Mouse (Mus musculus) ES-CJ7 (cell line): Measurements from ENCODE around the gene Casq2.

ENCODE experiments used
- DNase-seq: peaks from one replicate; pipeline ENCODE4 v3.0.0; 2011; ENCODE audit warnings: low read depth, low spot score

The Casq2 gene

DNA sequence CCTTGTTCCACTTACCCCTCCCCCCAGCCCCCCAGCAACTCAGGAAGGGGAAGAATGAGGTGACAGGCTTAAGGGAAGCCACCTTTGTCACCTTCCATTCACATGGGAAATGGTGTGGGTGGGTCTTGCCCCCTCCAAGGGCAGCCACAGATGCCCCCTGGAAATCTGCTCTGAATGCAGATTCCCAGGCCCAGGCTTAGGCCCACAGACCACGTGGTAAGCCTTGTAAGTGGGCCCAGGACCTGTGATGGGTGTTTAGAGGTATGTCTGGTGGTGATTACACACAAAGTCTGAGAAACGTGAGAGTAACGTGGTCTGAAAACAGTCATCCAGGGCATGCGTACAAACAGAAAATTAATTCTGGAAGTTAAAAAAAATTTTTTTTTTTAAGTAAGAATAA is 78.7 kb downstream of the Casq2 start:
- DNase-seq: peak; percentile 87

GRCm38 (mm10) chr3:102165536-102166286 is 79.5 kb downstream of the Casq2 start:
- peak; percentile 72 for DNase-seq

- peak; percentile 71 for DNase-seq
These were observed 80.0 kb downstream of the Casq2 start for GRCm38 (mm10) chr3:102166287-102166620.

DNA sequence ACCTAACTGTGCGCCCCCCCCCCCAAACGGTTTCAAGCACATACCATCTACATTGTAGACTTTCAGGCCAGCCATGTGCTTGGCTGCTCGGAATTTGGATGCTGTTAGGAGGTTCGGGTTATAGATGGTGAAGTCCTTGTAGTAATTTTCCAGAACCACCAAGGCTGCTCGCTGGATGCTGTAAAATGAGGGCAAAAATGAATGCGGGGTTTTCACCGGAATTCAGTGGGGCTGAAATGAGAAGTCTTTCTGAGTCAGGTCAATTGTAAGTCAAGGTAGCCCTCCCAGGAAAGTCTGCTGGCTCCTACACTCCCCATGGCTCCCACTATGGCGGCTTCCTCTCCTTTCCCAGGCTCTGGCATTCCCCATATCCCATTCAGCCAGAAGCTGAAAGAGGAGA is 80.6 kb downstream of the Casq2 start:
- DNase-seq: no peak

DNA sequence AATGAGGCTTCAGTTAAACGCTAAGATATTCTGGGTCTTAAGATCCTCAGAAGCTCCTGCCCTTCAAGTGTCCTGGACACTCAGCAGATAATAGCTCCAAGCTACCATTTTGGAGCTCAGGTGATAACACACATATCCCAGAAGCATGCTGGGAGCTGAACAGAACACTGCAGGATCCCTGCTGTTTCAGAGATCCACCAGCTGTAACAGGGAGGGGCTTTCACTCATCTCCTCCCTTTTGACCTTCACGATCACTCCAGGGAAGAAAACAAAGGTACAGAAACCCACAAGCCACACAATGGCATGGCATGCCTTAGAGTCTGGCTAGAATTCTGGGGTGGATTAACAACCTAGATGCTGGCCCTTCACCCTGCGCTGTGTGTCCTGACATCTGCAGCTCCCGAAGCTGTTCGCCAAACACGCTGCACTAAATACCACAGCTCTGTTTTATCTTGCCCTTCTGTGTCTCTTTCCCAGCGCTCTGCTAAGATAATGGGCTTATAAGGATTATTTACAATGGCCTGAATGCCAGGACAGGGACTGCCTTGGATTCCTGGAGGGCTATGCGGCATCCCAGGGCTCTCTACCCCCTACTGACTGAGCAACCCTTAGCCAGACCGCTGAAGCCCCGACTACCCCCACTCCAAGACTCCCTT is 81.5 kb downstream of the Casq2 start:
- DNase-seq: peak; percentile 97

DNA sequence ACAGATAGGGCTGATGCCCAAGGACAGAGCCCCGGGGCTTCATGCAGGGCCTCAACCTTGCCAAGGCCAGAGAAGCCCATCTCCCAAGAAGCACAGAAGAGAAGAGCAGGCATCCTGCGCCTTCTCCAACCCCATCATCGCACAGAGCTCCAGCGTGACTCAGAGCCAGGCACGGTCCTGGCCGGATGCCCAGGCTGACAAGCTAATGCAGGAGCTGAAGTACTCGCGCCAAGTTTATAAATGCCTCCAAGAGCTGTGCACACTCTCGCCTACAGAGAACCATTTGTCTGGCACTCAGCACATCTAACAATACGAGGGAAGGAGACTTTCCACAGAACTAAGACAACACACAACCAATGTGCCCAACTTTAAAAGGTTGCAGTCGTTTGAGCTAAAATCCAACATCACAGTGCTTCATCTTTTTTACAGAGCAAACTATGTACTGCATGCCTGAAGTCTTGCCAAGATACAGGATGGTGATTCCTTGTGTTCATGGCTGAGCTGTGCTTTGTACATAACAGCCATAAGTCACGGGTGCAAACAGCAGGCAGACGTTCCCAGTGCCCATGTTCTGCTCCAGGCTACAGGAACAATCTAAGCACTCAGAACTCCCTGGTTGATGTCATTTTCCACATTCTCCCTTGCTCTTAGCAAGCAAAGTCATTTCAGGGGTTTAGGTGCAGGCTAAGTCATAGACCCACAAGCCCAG is 83.1 kb downstream of the Casq2 start:
- no peak for DNase-seq

DNA sequence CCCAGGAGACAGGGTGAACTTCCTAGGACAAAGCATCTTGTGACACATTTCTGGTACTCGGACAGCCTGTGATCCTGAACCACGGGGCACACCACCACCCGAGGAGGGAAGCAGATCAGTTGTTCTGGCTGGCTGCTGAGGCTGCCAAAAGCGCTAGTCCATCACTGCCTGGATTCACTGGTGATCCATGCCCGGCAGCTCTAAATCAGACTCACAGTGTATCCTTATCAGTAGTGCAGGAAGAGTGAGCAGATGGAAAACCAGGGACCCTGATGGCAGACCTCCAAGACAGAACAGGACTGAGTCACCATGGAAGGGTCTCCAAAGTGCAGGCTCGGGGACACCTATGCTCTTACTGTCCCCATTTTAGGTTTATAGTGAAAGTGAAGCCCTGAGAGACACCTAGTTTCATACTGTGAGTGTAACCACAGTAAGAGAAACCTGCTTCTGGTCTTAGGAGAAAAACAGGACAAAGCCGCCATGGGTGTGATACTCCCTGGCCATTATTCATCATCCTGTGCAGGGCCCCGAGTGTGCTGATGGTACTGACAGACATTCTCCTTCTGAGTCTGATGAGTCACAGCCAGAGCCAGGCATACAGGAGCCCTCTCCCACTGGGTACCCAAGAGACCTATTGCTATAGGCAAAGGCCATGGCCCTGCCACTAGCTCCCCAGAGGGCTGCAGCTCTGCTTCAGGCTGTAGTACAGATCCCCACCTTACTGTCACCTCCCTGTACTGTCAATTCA is 88.1 kb downstream of the Casq2 start:
- DNase-seq: no peak

GRCm38 (mm10) chr3:102175701-102176100 is 89.5 kb downstream of the Casq2 start:
- DNase-seq: no peak

DNA sequence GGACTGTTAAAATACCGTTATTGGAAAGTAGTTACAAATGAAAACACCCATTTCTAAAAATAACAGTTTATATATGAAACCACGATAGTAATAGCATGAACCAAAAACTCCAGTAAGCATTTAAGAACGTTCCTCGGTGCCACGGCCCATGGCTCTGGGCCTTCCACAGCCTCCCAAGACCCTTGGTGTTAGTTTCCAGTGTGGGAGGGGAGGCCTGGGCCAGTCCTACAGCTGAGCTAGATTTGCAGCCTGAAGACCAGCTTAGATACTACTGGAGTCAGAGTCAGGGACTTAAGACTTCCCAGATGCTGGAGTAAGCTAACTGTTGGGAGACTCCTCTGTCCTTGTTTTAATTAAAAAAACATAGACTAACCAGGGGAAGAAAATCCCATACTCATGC is 89.9 kb downstream of the Casq2 start:
- DNase-seq: no peak

GRCm38 (mm10) chr3:102177837-102178615 is 91.8 kb downstream of the Casq2 start:
- no peak for DNase-seq

- no peak for DNase-seq
These were observed 93.7 kb downstream of the Casq2 start for GRCm38 (mm10) chr3:102179869-102180268.

DNA sequence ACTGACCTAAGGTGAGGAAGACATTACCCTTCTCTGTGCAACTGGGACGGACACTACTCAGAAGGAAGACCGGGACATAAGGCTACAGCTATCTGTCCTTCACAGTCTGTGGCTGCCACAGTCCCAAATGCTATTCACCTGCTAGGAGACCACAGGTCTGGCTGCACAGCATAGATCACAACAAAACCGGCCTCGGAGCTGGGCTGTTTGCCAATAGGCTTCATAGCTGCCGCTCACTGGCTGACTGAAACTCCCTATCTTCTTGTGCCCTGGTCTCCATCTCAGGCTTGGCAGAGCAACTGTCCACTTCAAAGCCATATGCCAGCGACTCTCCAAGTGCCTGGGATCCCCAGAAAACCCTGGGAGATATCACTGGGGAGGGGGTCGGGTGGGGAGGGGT is 94.5 kb downstream of the Casq2 start:
- no peak for DNase-seq

DNA sequence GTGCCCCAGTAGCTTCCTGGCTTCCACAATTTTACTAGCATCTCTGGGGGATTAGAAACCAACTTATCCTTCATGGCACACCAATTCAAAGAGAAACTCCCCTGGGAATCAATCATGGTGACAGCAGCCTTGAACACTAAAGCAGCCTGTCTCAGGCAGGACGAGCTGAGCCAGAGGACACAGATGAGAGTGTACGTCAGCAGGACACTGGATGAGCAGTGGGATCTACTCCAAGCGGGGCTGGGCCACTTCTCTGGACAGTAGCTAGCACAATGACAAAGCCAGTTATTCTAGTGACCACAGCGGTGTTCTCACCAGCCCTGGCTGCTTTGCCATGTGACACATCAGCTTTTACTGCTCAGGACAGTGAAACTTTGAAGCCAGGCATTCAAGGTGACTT is 95.0 kb downstream of the Casq2 start:
- no peak for DNase-seq

DNA sequence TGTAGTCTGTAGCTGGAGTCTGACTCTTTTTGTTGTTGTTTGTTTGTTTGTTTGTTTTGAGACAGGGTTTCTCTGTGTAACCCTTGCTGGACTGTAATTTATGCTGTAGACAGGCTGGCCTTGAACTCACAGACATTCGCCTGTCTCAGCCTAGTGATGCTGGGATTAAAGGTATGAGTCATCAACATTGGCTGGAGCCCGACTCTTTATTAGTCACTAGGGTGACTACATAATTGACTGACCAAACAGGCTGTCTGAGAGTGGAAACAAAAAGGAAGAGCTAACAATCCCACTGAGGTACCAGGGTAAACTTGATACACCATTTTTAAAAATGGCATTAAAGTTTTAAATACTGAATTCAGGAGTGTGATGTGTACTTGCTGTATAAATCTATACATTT is 96.4 kb downstream of the Casq2 start:
- DNase-seq: no peak

DNA sequence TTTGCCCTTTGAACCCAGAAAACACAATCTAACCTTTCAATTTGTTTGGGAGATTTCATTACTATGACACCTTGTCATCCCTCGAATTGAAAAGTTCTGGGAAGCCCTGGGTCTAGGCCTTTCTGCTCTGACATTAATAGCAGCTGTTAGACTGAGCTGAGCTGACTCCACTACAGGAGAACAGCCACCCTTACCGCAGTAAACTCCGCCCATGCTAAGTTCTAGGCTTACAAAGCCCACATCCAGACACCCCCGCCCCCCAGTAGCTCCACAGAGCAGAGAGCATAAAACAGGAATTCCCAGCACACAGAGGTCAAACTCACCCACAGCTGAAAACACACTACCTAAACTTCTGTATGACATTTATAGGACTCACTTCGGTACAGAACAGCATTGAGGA is 98.5 kb downstream of the Casq2 start:
- DNase-seq: no peak

- DNase-seq: no peak
These were observed 101.2 kb downstream of the Casq2 start for GRCm38 (mm10) chr3:102187401-102187800.

GRCm38 (mm10) chr3:102188972-102189371 is 102.8 kb downstream of the Casq2 start:
- DNase-seq: peak; percentile 51

DNA sequence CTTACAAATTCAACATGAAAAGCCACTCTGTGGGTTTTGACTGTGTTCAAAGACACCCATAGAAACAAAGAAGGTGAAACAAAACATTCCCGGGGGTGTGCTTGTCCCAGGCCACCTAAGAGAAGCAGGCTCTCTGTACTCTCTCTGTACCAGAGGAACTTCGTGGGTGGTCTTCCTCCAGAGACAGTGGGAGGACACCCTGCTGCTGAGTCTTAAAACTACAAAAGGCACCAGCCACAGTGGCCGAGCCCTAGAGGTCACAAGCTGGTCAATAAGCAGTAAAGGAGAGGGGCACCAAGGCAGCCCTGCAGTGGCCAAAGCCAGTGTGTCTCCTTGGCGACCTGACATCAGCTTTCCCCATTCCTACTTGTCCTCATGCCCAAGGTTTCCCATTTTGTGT is 103.8 kb downstream of the Casq2 start:
- DNase-seq: peak; percentile 78

GRCm38 (mm10) chr3:102190642-102191041 is 104.4 kb downstream of the Casq2 start:
- peak; percentile 78 for DNase-seq

DNA sequence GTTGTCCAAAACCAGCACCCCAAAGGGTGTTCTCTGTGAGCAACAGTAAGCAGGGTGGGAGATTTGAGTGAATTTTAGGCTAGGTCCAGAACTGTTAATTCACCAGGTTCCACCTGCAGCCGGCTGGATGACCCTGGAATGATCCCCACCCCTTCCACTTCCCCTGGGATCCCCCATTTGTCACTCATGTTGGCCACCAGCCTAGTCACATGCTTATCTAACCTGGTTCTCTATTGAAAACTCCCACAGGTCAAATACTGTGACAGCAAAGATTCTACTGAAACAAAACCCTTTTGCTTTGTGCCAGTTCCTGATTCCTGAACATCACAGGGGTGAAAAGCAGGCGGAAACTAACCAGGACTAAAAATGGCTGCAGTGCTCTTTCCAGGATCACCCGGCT is 105.4 kb downstream of the Casq2 start:
- no peak for DNase-seq

- no peak for DNase-seq
These were observed 106.4 kb downstream of the Casq2 start for GRCm38 (mm10) chr3:102192621-102193020.
